Comparison of ENCODE assay signal across 12 mouse cellular contexts in genomic region chr12:29934120-29934581, GRCm38 (mm10). TPM values are rescaled to one million over a fixed set of nuclear protein-coding genes. Genes with fewer than 3 reads are reported as not detected.
DNase-seq lines count a peak whose midpoint lies in the region; ATAC-seq and TF ChIP-seq lines count a peak whose summit lies in the region.
"Had no signal": no experiment of that assay in that cellular context is flagged by ENCODE, and none has a peak within 500 bp of the region (broad histone marks: within the 10 kb centered on the region; RNA-seq: fewer than 3 reads in every experiment).

No protein-coding gene starts in this region.

- peaks cover 11% of the 10 kb centered on the region for H3K4me1 ChIP-seq in heart, embryonic 11.5 days (ENCODE audit: control insufficient read depth, insufficient read depth, low read length)
- peaks cover 3% of the 10 kb centered on the region; the same call in 1 of the 2 replicates for H3K4me1 ChIP-seq in intestine, embryonic 16.5 days (ENCODE audit: control insufficient read depth, insufficient read depth, low read length)
- H3K4me1 ChIP-seq: liver, embryonic 15.5 days had no signal

- intact Hi-C loops in heart, postnatal 10 days (cut with DNase I), result no loop called here

- H3K27me3 ChIP-seq in heart, embryonic 11.5 days (ENCODE audit: control insufficient read depth, insufficient read depth, low read length), result 0 out of 2 replicates have a peak, but pooled peaks cover 2% of the 10 kb centered on the region
- no peaks in the 10 kb centered on the region for H3K27me3 ChIP-seq in myocyte (ENCODE audit: control insufficient read depth, insufficient read depth, insufficient read length)
- H3K27me3 ChIP-seq in intestine, embryonic 16.5 days (replicated peaks; ENCODE audit: control insufficient read depth, insufficient read depth, low read length), result no peaks in the 10 kb centered on the region

- no peak for TF ChIP-seq POLR2A in myocyte (IDR thresholded peaks at IDR 0.05; ENCODE audit: insufficient read length, low read depth)

- no peak for ATAC-seq in heart, embryonic 11.5 days (replicated peaks; ENCODE audit: insufficient number of reproducible peaks, low FRiP score, low TSS enrichment)
- no peak for ATAC-seq in intestine, embryonic 16.5 days

- no peak overlapping the region for H3ac ChIP-seq in myocyte (ENCODE audit: control insufficient read depth, insufficient read length)

- 67% methylated on average over 8 of the region's 8 CpGs for WGBS in heart, embryonic 11.5 days (ENCODE audit: insufficient replicate concordance)
- WGBS in intestine, embryonic 16.5 days, result 70% methylated on average over 8 of the region's 8 CpGs

- no peak overlapping the region for H3K4me2 ChIP-seq in heart, embryonic 11.5 days
- peak overlapping the region; percentile 51 for H3K4me2 ChIP-seq in myocyte (ENCODE audit: low read depth)
- no peak overlapping the region for H3K4me2 ChIP-seq in intestine, embryonic 16.5 days (ENCODE audit: low read depth, low read length)
- H3K4me2 ChIP-seq: liver, embryonic 15.5 days had no signal

- H3K79me2 ChIP-seq in myocyte (ENCODE audit: control insufficient read depth, insufficient read depth), result peaks cover 8% of the 10 kb centered on the region

- no peak overlapping the region for H3K27ac ChIP-seq in heart, embryonic 11.5 days (ENCODE audit: low read depth, low read length)
- H3K27ac ChIP-seq in intestine, embryonic 16.5 days (ENCODE audit: low read length), result no peak overlapping the region
- H3K27ac ChIP-seq: liver, embryonic 15.5 days had no signal

- no peaks in the 10 kb centered on the region for H3K36me3 ChIP-seq in heart, embryonic 11.5 days (ENCODE audit: control insufficient read depth, insufficient read depth, low read length)
- H3K36me3 ChIP-seq in myocyte (ENCODE audit: control insufficient read depth, insufficient read depth), result no peaks in the 10 kb centered on the region
- 0 out of 2 replicates have a peak, but pooled peaks cover 2% of the 10 kb centered on the region for H3K36me3 ChIP-seq in intestine, embryonic 16.5 days (ENCODE audit: control insufficient read depth, insufficient read depth, low read length)
- H3K36me3 ChIP-seq: liver, embryonic 15.5 days had no signal

- no peak overlapping the region for H3K4me3 ChIP-seq in heart, embryonic 11.5 days (ENCODE audit: low read depth, low read length)
- H3K4me3 ChIP-seq in myocyte, result no peak overlapping the region
- H3K4me3 ChIP-seq in intestine, embryonic 16.5 days (ENCODE audit: low read length), result no peak overlapping the region
- H3K4me3 ChIP-seq: liver, embryonic 15.5 days had no signal

- peak; percentile 26 for DNase-seq in adrenal gland, postnatal 10 days
- no peak for DNase-seq in adrenal gland, adult 8-10 months
- DNase-seq in heart, postnatal 10 days, result peak; percentile 38 to 49
- peak; percentile 92 for DNase-seq in brain, adult 2 months (ENCODE audit: low read depth, low spot score)
- DNase-seq in thymus, postnatal 36 days, result no peak
- DNase-seq: B cell, adult 2 months; thymus, adult 2 months had no signal

- H3K9ac ChIP-seq in heart, embryonic 11.5 days (ENCODE audit: low read depth, low read length), result no peak overlapping the region
- no peak overlapping the region for H3K9ac ChIP-seq in intestine, embryonic 16.5 days (ENCODE audit: low read depth, low read length)
- H3K9ac ChIP-seq: liver, embryonic 15.5 days had no signal

- no peaks in the 10 kb centered on the region for H3K9me3 ChIP-seq in heart, embryonic 11.5 days (replicated peaks; ENCODE audit: control insufficient read depth, low read length)
- H3K9me3 ChIP-seq in intestine, embryonic 16.5 days (ENCODE audit: control insufficient read depth, low read length), result no peaks in the 10 kb centered on the region
- H3K9me3 ChIP-seq: liver, embryonic 15.5 days had no signal

TF ChIP-seq in myocyte, 11 proteins besides CTCF, POLR2A, EP300 and RAD21:
- TF ChIP-seq E2F4 (IDR thresholded peaks at IDR 0.05; ENCODE audit: insufficient read depth) (no peak), MYOD1 (IDR thresholded peaks at IDR 0.05; ENCODE audit: control insufficient read depth in 1 of 3, insufficient read length in 2 of 3, low read depth in 2 of 3) (no peak), TCF3 (IDR thresholded peaks at IDR 0.05; ENCODE audit: insufficient read length, low read depth) (no peak)

RNA-seq across cellular contexts. Expression of gene Pxdn, which starts 3.3 kb away (rescaled TPM):
- total RNA-seq in adrenal gland, postnatal 10 days (2021), result 100 to 1,000 TPM in 1 of 2 experiments, 10 to 100 TPM in 1; 92.0 to 121 TPM
- total RNA-seq in adrenal gland, adult 8-10 months (2022), result 10 to 100 TPM; 41.0 to 51.5 (median 44.3) TPM
- 100 to 1,000 TPM; 212 to 245 TPM for total RNA-seq in heart, postnatal 10 days (2021)
- polyA plus RNA-seq in heart, embryonic 11.5 days (2014; fragmentation: Nextera tagmentation; extraction: Ambion mirVana), result 83.7 and 115 TPM in 2 replicates
- polyA plus RNA-seq in myocyte (2012; fragmentation: generic; extraction: Trizol), result 50.5 TPM
- polyA plus RNA-seq in intestine, embryonic 16.5 days (2015; fragmentation: Nextera tagmentation; extraction: Ambion mirVana), result 48.2 and 53.5 TPM in 2 replicates
- total RNA-seq: megakaryocyte-erythroid progenitor cell, adult 5-6 weeks had no signal

Comparison
In these comparisons a context has a peak if more than half of its experiments do, and no peak if none do; other contexts are left out.
1. DNase-seq: peak in adrenal gland, postnatal 10 days (single experiment), heart, postnatal 10 days (2 of 2) and brain, adult 2 months (single experiment); none in adrenal gland, adult 8-10 months (single experiment) and thymus, postnatal 36 days (0 of 2).